Mouse (Mus musculus) Patski (cell line): ENCODE data around the gene Dock1. TPM values are rescaled to one million over a fixed set of nuclear protein-coding genes. Genes with fewer than 3 reads are reported as not detected.

ENCODE experiments used
- ATAC-seq: fragments of 100-300 bp; one replicate; pipeline ENCODE4 v1.8.0; 2021
- CTCF ChIA-PET: fragments of 350-600 bp; sonication (Branson Sonifier 250); formaldehyde crosslinking; loops from one replicate; lab custom pipeline; 2022; ENCODE audit warnings: inconsistent platforms; lab: Charles Lee
- POLR2A ChIA-PET: fragments of 350-600 bp; sonication (Branson Sonifier 250); formaldehyde crosslinking; loops from one replicate; lab custom pipeline; 2022; ENCODE audit warnings: antibody characterized with exemption, inconsistent platforms; lab: Charles Lee
- DNase-seq: peaks from one replicate; pipeline ENCODE4 v3.0.0-alpha.2; 2011; ENCODE audit warnings: low read depth, low spot score
- H3K27me3 ChIP-seq: fragments of 371-371 bp; one replicate; pipeline ENCODE4 v1.5.1; 2021
- CTCF ChIP-seq: fragments of 100-300 bp; IDR thresholded peaks from one replicate; pipeline ENCODE4 v1.5.1; 2021
- in situ Hi-C: fragments of 300-500 bp; cut with MboI; formaldehyde crosslinking; loops from 3 replicates; pipeline ENCODE4 v1.11.1; 2018; ENCODE audit warnings: low pct_unique_long_range_greater_than_20kb, mixed read lengths
- polyA plus RNA-seq: library from polyadenylated mRNA; unstranded; gene quantifications from one replicate; pipeline ENCODE4 v1.2.3, GENCODE M21; 2021

The Dock1 gene
- polyA plus RNA-seq = 75.3 TPM

GRCm38 (mm10) chr7:134670312-134671002 is at the start of gene Dock1:
TSS of gene Dock1 (plus strand) at chr7:134670654.
- DNase-seq (no peak), ATAC-seq (peak; percentile 81)
- no peaks in the 10 kb centered on the region for H3K27me3 ChIP-seq
- in situ Hi-C loops = no loop called here
- CTCF ChIA-PET = no interaction called here
- POLR2A ChIA-PET = no interaction called here
- no peak for TF ChIP-seq CTCF

- no peak for TF ChIP-seq CTCF
- DNase-seq (no peak), ATAC-seq (no peak)
- ChIA-PET POLR2A (no interaction called here), CTCF (no interaction called here)
- no peaks in the 10 kb centered on the region for H3K27me3 ChIP-seq
- in situ Hi-C loops = no loop called here
Observed at GRCm38 (mm10) chr7:134627906-134628305, 42.5 kb upstream of the Dock1 start.

GRCm38 (mm10) chr7:134650246-134650830 is 20.1 kb upstream of the Dock1 start:
- H3K27me3 ChIP-seq = no peaks in the 10 kb centered on the region
- DNase-seq = no peak
- POLR2A ChIA-PET = no interaction called here
- TF ChIP-seq CTCF = no peak
- in situ Hi-C loops = no loop called here
- CTCF ChIA-PET = interaction anchor here (1.4 kb wide), 1 partner anchor 9 kb away, joined by 3 read pairs; no protein-coding TSS in a partner anchor
- no peak for ATAC-seq

- no peak for TF ChIP-seq CTCF
- no peaks in the 10 kb centered on the region for H3K27me3 ChIP-seq
- ChIA-PET POLR2A (no interaction called here), CTCF (interaction anchor here (1.4 kb wide), 1 partner anchor 9 kb away, joined by 3 read pairs; no protein-coding TSS in a partner anchor)
- ATAC-seq (no peak), DNase-seq (no peak)
- in situ Hi-C loops = no loop called here
Observed at GRCm38 (mm10) chr7:134651071-134651470, 19.4 kb upstream of the Dock1 start.

GRCm38 (mm10) chr7:134663241-134663640 is 7.2 kb upstream of the Dock1 start:
- CTCF ChIA-PET = no interaction called here
- no peak for TF ChIP-seq CTCF
- in situ Hi-C loops = loop anchor here (10.0 kb wide), 1 partner anchor 398 kb away; no protein-coding TSS in a partner anchor
- no peaks in the 10 kb centered on the region for H3K27me3 ChIP-seq
- DNase-seq = peak; percentile 85
- POLR2A ChIA-PET = interaction anchor here (0.7 kb wide), 1 partner anchor 1378 kb away, joined by 3 read pairs; no protein-coding TSS in a partner anchor
- peak; percentile 31 for ATAC-seq

GRCm38 (mm10) chr7:134665642-134666282 is 4.7 kb upstream of the Dock1 start:
- DNase-seq (no peak), ATAC-seq (no peak)

GRCm38 (mm10) chr7:134667271-134667702 is 3.2 kb upstream of the Dock1 start:
- DNase-seq (peak; percentile 80), ATAC-seq (peak; percentile 60)
- no peak for TF ChIP-seq CTCF
- POLR2A ChIA-PET = interaction anchor here (0.8 to 1.3 kb wide), 3 partner anchors 48 to 100 kb away, joined by 3 read pairs; no protein-coding TSS in a partner anchor
- CTCF ChIA-PET = no interaction called here
- in situ Hi-C loops = loop anchor here (5.0 to 10.0 kb wide), 2 partner anchors 55 to 402 kb away; no protein-coding TSS in a partner anchor
- no peaks in the 10 kb centered on the region for H3K27me3 ChIP-seq

More at GRCm38 (mm10) chr7:134665642-134666282, 4.7 kb upstream of the Dock1 start:
- ChIA-PET POLR2A (no interaction called here), CTCF (no interaction called here)
- TF ChIP-seq CTCF = no peak
- in situ Hi-C loops = loop anchor here (5.0 to 10.0 kb wide), 2 partner anchors 53 to 401 kb away; no protein-coding TSS in a partner anchor
- H3K27me3 ChIP-seq = no peaks in the 10 kb centered on the region

- DNase-seq = no peak
Observed at GRCm38 (mm10) chr7:134669474-134670311, 761 bp upstream of the Dock1 start.

GRCm38 (mm10) chr7:134671003-134671461 is 578 bp downstream of the Dock1 start:
- CTCF ChIA-PET = interaction anchor here (1.4 kb wide), 1 partner anchor 9 kb away, joined by 5 read pairs; no protein-coding TSS in a partner anchor
- in situ Hi-C loops = no loop called here
- ATAC-seq = peak; percentile 41
- H3K27me3 ChIP-seq = no peaks in the 10 kb centered on the region
- POLR2A ChIA-PET = interaction anchor here (1.2 kb wide), 1 partner anchor 18 kb away, joined by 4 read pairs; no protein-coding TSS in a partner anchor
- no peak for TF ChIP-seq CTCF
- no peak for DNase-seq

More at GRCm38 (mm10) chr7:134669474-134670311, 761 bp upstream of the Dock1 start:
- ATAC-seq = no peak
- in situ Hi-C loops = loop anchor here (5.0 to 10.0 kb wide), 2 partner anchors 57 to 405 kb away; no protein-coding TSS in a partner anchor
- POLR2A ChIA-PET = no interaction called here
- no peaks in the 10 kb centered on the region for H3K27me3 ChIP-seq
- CTCF ChIA-PET = no interaction called here
- TF ChIP-seq CTCF = no peak
